Mouse (Mus musculus): ENCODE measurements around the gene Myog.

Myog gene

DNA sequence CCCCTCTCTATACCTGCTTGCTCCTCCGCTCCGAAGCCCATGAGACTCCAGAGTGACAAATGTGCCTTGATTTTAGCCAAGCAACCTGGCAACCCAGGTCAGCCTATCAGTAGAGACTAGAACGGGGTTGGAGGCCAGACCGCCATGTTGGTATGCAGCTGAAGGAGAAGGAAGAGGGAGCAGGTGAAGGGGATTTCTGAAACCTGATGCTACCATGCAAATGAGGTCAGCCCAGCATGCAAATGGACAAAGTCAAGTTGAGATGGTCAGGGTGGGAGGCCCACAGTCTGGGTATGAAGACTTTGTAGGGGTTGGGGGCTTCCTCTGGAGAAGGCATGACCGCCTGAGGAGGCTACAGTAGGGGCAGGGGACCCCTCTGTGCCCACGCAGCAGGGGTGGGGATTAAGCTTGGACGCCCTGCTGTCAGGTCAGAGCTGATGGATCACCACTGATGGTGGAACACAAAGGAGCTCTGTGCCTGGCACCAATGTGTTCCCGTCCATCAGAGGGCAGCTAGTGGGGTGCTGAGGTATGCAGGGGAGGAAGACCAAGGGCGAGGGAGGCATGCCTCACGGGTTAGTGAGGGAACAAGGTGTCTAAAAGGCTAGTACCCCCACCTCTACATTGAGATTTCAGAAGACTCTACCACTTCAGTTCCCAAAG, 4.2 kb upstream of the Myog start:
- no peak for DNase-seq

GRCm38 (mm10) chr1:134288239-134288638, 1.6 kb upstream of the Myog start:
- DNase-seq, result no peak

DNA sequence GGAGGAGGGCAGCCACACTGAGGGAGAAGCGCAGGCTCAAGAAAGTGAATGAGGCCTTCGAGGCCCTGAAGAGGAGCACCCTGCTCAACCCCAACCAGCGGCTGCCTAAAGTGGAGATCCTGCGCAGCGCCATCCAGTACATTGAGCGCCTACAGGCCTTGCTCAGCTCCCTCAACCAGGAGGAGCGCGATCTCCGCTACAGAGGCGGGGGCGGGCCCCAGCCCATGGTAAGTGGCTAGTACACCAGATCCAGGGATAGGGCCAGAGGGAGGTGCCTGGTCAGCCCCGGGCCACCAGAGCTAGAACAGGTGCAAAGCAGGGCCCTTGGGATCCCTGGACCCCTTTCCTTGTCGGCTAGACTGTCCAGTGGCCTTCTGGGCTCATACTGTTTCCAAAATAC, 511 bp downstream of the Myog start:
- no peak for DNase-seq

DNA sequence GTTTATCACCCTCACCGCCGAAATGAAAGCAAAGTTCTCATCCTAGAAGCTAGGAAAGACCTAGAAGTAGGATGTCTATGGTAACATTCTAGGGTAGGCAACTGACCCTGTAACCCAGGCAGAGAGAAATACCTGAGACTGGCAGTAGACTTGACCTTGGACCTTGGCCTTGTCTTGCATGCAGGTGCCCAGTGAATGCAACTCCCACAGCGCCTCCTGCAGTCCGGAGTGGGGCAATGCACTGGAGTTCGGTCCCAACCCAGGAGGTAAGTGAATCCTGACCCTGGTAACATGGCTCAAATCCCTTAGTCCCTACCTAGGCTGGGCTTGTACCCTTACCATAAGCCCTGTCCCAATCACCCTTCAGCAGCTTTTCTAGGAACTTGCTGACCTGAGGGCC, 1.1 kb downstream of the Myog start:
- DNase-seq, result peak; percentile 60

DNA sequence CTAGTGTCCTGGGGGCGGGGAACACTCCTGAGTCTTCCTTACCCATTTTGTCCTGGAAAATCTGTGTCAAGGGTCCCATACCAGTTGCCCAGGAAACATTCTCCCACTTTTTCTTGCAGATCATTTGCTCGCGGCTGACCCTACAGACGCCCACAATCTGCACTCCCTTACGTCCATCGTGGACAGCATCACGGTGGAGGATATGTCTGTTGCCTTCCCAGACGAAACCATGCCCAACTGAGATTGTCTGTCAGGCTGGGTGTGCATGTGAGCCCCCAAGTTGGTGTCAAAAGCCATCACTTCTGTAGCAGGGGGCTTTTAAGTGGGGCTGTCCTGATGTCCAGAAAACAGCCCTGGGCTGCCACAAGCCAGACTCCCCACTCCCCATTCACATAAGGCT, 1.8 kb downstream of the Myog start:
- DNase-seq, result no peak

GRCm38 (mm10) chr1:134292073-134292472, 2.3 kb downstream of the Myog start:
- no peak for DNase-seq

DNA sequence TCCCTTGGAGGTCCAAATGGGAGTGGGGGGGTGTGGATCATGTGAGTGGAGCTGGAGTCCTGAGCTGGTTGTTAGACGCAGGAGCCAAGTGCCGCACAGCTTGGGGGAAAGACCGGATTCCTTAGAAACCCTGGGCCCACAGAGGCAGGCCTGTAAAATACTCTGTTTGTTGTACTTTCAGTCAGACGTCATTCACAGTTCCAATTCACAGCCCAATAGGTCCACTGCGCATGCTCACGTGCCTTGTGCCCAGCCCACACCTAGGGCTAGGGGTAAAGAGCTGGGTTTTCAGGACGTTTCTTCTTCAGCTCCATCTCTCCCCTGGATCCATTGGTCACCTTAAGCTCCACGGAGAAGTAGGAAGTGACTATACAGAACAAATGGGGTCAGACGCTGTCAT, 2.8 kb downstream of the Myog start:
- no peak for DNase-seq

DNA sequence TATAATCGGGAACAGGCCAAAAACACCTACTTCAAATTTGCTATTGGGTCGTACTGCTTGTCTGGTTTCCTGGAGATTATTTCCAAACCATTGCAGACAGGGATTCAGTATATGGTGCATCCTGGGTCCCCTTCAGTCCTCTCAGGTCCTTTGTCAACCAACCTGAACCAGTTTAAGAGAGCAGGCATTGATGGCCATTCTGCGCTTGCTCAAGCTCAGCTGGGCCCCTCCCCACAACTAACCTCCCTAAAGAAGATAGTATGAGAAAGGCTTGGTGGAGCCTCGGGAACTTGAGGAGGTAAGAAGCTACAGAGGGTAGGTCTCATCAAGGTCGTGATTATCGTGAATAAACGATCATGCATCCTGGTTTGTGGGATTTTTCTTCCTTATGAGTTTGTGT, 3.5 kb downstream of the Myog start:
- no peak for DNase-seq

- no peak for DNase-seq
Measured at GRCm38 (mm10) chr1:134293738-134294604, 4.2 kb downstream of the Myog start.

- peak; percentile 90 for DNase-seq
Measured at GRCm38 (mm10) chr1:134297265-134297664, 7.5 kb downstream of the Myog start.

DNA sequence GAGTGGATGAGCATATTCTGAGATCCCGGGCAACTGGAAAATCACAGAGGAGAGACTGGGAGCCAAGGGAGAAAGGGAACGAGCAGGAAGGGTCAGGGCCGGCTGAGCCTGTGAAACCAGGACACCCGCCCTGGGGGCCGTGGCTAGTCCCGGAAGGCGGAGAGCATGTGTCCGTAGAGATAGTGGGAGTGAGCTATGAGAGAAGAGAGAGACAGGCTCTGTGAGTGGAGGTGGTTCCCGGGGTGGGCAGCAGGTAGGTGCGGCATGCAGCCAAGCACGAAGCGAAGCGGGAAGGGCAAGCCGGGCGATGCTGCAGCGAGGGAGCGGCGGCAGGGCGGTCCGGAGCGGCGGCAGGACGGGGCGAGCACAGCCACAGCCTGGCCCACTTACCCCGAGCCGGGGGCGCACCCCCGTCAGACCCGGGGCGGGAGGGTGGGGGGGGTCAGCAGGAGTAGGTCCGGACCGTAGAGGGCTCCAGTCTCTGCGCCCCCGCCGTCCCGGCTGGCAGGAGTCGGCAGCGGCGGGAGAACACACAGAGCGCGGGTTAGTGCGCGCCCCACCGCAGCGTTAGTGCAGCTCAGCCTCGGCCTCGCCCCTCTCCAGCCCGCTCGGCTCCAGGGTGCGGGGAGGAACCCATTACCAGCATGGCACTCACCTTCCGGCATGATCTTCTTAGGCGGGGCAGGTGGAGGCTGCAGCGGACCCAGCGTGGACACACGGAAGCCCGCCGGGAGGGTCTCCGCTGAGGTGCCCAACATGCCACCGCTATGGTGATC, 9.0 kb downstream of the Myog start:
- DNase-seq, result peak; percentile 56

DNA sequence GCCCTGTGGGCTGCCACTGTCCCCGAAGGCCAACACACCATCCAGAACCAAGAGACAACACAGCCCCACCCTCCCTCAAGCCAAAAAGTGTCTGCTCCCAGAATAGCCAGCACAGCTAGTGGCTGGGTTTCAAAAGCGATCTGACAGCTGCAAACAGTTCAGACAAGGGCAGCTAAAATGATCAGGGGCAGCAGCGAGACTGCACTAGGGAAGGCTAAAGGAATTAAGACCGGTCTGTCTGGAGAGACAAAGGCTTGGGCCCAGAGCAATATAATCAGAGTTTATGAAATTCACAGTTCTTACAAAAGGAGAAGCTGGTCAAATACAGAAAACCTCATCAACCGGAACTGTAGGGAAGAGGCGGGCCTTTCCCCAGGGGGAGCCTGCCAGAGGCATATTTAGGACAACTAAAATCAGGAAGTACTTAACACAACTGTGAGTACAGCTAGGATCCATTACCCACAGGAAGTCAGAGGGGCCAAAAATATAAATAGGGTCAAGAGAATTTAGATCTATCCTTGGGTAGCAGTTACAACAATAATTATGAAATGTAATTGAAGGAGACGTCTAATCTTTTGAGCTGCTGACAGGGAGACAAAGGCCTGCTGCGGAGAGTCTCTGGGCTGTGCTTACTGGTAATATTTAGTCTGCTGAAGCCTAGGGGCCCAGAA, 12.9 kb downstream of the Myog start:
- DNase-seq, result no peak

DNA sequence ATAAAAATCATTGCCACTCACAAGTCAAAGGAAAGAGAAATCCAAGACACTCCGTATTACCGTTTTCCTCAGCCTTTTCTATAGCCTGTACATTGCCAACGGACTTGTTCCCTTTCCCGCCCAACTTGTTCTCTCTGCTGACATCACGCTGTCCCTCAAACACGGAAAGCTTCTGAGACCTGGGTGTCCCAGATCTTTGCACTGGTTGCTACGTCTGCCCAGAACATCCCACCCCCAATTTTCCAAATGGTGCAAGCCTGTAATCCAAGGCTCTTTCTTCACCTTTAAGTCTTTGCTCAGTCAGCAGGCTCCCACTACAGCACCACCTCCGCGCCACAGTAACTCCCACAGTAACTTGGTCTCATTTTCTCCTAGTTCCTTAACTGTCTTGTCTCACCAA, 15.2 kb downstream of the Myog start:
- no peak for DNase-seq

DNA sequence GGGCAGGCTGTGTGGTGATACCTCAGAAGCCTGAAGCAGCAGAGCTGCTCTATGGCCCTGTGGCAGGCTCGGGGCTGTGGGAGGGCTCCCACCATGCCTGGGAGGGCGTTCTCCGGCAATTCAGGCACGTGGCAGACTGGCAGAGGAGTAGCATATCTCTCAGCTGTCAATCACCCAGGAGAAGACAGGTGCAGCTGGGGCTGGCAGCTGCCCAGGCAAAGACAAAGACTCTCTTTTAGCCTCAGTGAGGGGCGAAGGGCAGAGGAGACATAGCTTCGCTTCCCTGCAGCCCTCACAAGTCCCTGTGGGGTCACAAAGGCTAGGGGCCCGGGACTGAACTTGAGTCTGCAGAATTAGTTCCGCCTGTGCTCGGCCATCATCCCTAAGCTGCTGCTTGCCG, 17.6 kb downstream of the Myog start:
- no peak for DNase-seq

- no peak for DNase-seq
Measured at GRCm38 (mm10) chr1:134310291-134310690, 20.5 kb downstream of the Myog start.

- no peak for DNase-seq
Measured at GRCm38 (mm10) chr1:134310729-134311128, 20.9 kb downstream of the Myog start.

DNA sequence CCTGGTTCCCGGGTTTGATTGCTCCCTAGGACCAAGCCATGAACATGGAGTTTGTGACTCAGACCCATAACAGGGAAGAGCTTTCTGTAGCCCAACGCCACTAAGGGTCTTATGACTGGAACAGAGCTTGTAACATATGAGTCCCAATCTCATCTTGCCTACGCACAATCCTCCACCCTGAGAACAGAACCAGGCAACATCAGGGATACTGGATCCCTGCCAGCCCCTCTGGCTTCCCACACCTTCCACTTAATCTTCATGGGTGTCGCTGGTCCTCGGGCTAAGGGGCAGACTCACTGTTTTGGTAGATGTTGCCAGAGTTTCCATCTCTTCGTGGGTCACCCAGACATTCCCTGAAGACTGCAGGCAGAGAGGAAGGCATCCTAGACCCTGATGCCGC, 22.0 kb downstream of the Myog start:
- DNase-seq, result no peak

DNA sequence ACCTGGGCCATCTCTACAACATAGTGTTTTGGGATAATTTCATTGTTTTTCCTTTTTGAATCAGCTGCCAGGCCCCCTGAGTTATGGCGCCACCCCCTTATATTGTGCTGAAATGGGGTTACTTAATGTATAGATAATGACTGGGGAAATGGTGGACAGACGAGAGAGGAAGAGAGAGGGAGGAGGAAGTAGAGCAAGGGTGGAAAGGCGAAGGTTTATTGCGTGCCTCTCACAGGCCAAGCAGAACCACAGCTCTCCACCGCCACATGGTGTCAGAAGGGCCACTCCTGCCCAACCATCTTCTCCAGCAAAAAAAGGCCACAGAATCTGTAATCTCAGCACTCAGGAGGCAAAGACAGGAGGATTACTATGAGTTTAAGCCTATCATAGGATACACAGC, 25.4 kb downstream of the Myog start:
- DNase-seq, result no peak

GRCm38 (mm10) chr1:134316361-134316760, 26.6 kb downstream of the Myog start:
- DNase-seq, result no peak

DNA sequence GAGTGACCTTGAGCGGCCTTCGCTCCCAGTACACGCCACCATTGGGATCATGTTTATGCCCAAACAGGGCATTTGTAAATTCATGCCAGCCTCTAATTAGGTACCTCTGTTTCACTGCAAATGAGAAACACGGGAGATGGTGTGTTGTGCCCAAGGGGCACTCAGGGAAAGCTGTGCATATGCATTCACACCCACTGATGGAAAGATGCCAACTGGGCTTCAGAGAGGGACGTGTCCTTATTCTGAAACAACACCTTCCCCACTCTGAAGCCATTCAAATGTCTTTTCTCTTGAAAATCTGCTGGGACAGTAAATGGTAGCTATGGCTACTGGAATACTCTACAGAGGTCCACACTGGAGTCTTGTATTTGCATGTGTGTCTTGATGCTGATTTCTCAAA, 28.5 kb downstream of the Myog start:
- no peak for DNase-seq

DNA sequence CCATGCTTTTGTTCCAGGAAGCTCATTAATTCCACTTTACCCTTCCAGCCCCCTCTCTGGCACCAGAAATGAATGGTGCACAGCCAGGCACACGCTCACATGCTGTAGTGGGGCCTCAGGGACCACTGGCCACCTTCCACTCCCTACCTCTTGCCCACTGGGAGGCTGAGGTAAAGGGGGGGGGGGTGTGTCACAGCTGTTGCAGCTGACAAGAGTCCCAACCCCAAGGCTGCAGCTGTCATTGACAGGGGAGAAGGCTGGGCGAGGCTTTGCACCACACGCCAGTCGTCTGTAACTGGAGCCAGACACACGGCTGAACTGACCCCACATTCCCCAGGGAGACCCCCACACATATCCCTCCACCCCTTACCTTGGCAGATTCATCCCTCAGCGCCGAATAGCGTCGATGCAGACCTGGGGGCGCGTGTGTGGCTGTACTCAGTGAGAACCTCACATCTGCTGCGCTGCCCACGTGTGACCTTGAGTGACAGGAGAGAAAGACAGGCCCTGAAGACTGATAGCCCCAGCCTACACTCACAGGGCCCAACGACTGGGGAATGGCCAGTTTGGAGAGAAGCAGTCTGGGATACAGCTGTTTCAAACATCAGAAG, 31.0 kb downstream of the Myog start:
- no peak for DNase-seq

GRCm38 (mm10) chr1:134322591-134322990, 32.8 kb downstream of the Myog start:
- no peak for DNase-seq

DNA sequence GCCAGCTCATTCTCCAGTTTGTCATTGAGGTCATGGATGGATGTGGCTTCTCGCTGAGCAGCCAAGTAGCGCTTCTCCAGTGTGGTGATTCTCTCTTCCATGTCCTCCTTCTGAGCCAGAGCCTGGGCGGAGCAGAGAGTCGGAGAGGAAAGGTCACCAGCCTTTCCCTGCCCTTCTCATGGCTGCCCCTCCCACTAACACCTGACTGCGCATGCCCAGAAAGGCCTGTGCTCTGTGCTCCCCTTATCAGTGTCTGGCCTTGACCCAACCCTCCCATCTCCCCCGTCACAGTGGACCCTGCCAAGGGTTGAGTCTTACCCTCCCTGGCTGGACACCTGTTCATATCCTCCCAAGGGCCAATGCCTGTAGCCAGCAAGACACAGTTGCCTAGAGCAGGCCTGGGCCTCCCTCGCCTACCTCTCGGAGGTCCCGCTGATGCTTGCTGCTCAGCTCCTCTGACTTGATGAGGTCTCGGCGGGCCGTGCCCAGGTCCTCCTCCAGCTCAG, 37.1 kb downstream of the Myog start:
- DNase-seq, result no peak
